Mouse (Mus musculus): ENCODE data around the gene Iqgap2. TPM values are rescaled to one million over a fixed set of nuclear protein-coding genes. Genes with fewer than 3 reads are reported as not detected.

Gene Iqgap2
- polyA plus RNA-seq, 1 experiment = 20.4 TPM

DNA sequence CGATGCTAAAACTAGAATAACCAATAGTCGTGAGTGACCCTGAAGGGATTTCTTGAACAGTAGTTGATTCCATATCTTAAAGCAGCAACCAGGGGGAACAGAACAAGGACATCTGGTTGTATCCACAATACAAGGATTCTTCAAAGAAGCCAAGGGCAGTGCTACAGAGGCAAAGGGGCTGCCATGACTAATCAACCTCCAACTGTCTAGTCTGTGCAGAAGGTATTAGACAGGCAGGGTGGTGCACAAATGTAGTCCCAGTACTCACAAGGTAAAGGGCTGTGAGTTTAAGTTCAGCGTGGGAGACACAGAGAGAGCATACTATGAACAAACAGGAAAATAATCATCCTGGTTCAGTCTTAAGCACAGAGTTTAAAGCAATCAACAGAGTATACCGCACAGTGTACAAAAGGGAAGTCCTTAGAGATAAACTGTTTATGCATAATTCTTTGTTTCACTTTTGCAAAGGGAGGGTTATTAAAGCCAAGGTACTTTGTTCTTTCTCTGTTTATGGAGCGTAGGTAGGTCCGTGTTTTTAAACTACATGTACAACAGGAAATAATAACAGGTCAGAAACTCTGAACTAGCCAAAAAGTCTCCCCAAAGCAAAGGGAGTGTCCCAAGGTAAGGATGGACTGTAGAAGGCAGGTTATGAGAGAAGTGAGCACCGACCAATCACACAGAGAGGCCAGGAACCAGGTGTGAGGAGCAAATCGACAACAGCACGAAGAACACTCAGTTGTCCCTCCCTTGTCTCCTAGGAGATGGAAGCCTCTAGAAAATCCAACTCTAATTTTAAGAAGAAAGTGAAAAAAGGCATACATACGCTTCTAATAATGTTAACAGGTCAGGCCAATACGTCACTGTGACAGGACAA, 149.7 kb downstream of the Iqgap2 start:
- WGBS = 68% methylated on average over 11 of the region's 11 CpGs
- no peak for DNase-seq (ENCODE audit: low read depth, low spot score)

DNA sequence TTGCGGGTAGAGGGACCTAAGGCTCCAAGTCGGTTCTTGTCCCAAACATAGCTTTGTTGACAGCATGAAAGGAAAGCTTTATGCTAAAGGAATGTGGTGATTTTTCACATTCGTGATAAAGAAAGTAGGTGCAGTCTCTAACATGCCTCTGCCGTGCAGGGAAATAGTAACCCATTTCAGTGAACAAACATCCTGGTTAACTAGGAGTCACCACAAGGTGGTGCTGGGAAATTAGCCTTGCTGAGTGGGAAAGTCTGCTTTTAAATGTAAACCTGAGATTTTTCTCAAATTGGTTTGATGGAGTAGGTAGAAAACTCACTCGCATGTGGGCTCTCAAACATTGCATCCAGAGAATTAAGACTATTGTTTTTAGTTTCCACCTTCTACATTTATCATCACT, 152.1 kb downstream of the Iqgap2 start:
- no peak for DNase-seq (ENCODE audit: low read depth, low spot score)
- 65% methylated on average over 5 of the region's 5 CpGs for WGBS

GRCm38 (mm10) chr13:95730491-95730890, 161.2 kb downstream of the Iqgap2 start:
- WGBS = 91% methylated on average over 4 of the region's 4 CpGs
- no peak for DNase-seq (ENCODE audit: low read depth, low spot score)

GRCm38 (mm10) chr13:95719320-95720232, 172.1 kb downstream of the Iqgap2 start:
- 68% methylated on average over 14 of the region's 14 CpGs for WGBS
- DNase-seq (ENCODE audit: low read depth, low spot score) = no peak

GRCm38 (mm10) chr13:95715356-95715755, 176.4 kb downstream of the Iqgap2 start:
- WGBS = 65% methylated on average over 4 of the region's 4 CpGs
- no peak for DNase-seq (ENCODE audit: low read depth, low spot score)

GRCm38 (mm10) chr13:95714271-95714975, 177.3 kb downstream of the Iqgap2 start:
- WGBS = 54% methylated on average over 3 of the region's 3 CpGs
- DNase-seq (ENCODE audit: low read depth, low spot score) = no peak

- DNase-seq (ENCODE audit: low read depth, low spot score) = no peak
- 83% methylated on average over 9 of the region's 9 CpGs for WGBS
Observed at GRCm38 (mm10) chr13:95712570-95713268, 179.0 kb downstream of the Iqgap2 start.

DNA sequence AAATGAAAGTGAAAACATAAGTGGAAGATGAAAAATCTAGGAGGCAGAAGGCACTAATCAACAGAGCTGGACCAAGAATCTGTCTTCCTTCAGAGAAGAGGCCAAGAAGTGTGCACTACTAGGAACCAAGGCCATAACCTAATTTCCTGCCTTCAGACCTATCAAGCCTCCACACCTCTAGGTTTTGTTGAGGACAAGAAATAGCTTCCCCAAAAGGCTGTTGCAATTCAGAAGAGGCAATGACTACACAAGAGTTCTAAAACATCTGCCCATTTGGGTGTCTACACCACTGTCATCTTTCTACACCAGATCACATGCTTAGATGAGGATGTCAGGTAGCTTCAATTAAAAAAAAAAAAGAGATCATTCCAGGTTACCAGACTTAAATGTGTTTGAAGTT, 179.7 kb downstream of the Iqgap2 start:
- DNase-seq (ENCODE audit: low read depth, low spot score) = no peak

GRCm38 (mm10) chr13:95705589-95705988, 186.1 kb downstream of the Iqgap2 start:
- no peak for DNase-seq (ENCODE audit: low read depth, low spot score)
- WGBS = 63% methylated on average over 6 of the region's 6 CpGs

GRCm38 (mm10) chr13:95703376-95703775, 188.3 kb downstream of the Iqgap2 start:
- DNase-seq (ENCODE audit: low read depth, low spot score) = no peak
- 47% methylated on average over 5 of the region's 5 CpGs for WGBS

DNA sequence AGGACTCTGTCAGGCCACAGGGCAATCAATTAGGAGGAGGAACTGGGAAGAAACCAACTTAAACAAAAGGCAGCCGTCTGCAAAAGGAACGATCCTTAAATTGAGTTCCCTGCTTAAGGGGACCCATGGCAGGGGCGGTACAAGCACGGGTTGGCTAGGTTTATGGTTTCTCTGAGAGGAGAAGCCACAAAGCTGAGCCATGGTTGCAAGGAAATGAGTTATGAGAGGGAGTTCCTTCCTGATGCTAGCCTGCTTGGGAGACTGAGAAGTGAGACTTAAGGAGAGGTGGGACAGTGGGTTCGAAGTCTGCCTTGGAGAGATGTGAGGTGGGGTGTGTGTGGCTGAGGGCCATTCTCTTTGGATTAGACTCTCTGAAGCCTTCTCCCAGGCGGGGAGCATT, 193.8 kb downstream of the Iqgap2 start:
- WGBS = 32% methylated on average over 6 of the region's 6 CpGs
- DNase-seq (ENCODE audit: low read depth, low spot score) = no peak

GRCm38 (mm10) chr13:95696654-95697163, 195.0 kb downstream of the Iqgap2 start, which contains the start of gene F2rl2:
Gene F2rl2 (plus strand): TSS chr13:95696853.
- no peak for DNase-seq (ENCODE audit: low read depth, low spot score)
- WGBS = 62% methylated on average over 4 of the region's 4 CpGs

DNA sequence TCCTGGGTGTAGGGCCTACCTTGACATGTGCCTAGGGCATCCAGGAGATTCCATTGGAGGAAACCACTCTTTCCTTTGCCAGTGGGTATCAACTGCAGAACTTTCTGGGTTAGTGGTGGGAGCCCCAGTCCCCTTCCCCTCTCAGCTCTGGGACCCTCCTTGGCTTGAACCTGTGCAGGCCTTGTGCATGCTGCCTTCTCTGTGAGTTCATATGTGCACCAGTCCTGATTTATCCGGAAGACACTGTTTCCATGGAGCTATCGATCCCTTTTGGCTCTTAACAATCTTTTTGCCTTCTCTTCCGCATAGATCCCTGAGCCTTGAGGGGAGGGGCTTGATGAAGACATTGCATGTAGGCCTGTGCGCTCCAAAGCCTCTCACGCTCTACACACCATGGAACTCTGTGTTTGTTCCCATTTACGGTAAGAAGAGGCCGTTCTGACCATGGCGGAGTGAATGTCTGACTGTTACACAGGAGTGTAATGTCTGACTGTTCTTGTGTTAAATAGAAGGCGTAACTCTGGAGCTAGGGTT, 195.5 kb downstream of the Iqgap2 start:
- no peak for DNase-seq (ENCODE audit: low read depth, low spot score)
- 96% methylated on average over 9 of the region's 9 CpGs for WGBS

GRCm38 (mm10) chr13:95692201-95692600, 199.5 kb downstream of the Iqgap2 start:
- DNase-seq (ENCODE audit: low read depth, low spot score) = no peak
- 82% methylated on average over 8 of the region's 8 CpGs for WGBS

GRCm38 (mm10) chr13:95688576-95688975, 203.1 kb downstream of the Iqgap2 start:
- no peak for DNase-seq (ENCODE audit: low read depth, low spot score)
- WGBS = 97% methylated on average over 1 of the region's 1 CpGs

GRCm38 (mm10) chr13:95685736-95686135, 206.0 kb downstream of the Iqgap2 start:
- WGBS = 72% methylated on average over 5 of the region's 5 CpGs
- DNase-seq (ENCODE audit: low read depth, low spot score) = no peak

DNA sequence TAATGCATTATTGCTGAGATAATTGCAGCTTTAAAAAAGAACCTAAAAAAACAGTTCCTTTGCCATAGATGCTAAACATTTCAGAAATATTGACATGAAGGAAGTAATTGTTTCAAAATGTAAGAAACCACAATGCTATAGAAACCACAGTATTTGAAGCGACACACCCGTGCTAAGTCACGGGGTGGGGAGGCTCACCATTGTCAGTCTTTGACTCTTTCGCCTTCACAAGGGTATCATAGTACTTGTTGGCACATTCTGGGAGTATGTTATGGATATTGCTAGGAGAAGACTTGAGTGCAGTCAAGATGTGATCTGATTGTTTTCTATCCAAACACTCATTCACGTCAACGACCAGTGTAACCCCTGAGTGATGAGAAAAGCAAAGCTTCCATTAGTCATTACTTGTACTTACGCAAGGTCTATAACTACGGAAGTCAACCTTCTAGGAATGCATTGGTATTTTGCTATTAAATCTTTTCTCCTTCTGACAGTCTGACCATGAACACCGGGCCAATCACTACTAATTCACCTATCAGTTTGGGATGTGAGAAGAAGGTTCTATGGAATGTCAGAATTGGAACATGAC, 207.0 kb downstream of the Iqgap2 start:
- no peak for DNase-seq (ENCODE audit: low read depth, low spot score)
- WGBS = 86% methylated on average over 9 of the region's 9 CpGs

- WGBS = 88% methylated on average over 4 of the region's 4 CpGs
- no peak for DNase-seq (ENCODE audit: low read depth, low spot score)
Observed at GRCm38 (mm10) chr13:95679491-95679941, 212.2 kb downstream of the Iqgap2 start.
